Mouse (Mus musculus) hindbrain, embryonic 14.5 days (tissue): ENCODE data around the gene Veph1. TPM values are rescaled to one million over a fixed set of nuclear protein-coding genes. Genes with fewer than 3 reads are reported as not detected.

Experiments
- ATAC-seq: fragments of 200-750 bp; cut with Nextera tagmentation; 2 replicates; pipeline ENCODE4 v1.8.0; 2017; ENCODE audit warnings: moderate number of reproducible peaks, mild to moderate bottlenecking, moderate TSS enrichment, moderate library complexity; ENCODE audit not compliant: low FRiP score
- DNase-seq: peaks from one replicate; pipeline ENCODE4 v3.0.0-alpha.2; 2015; ENCODE audit warnings: low spot score
- H3K27ac ChIP-seq: fragments of 300-500 bp; sonication (generic); 2 replicates; pipeline ENCODE4 v1.5.1; 2014; ENCODE audit warnings: mild to moderate bottlenecking, moderate library complexity
- H3K27me3 ChIP-seq: fragments of 300-500 bp; sonication (generic); 2 replicates; pipeline ENCODE4 v1.6.1; 2014; ENCODE audit warnings: mild to moderate bottlenecking, low read length, mixed read lengths; ENCODE audit not compliant: control insufficient read depth, insufficient read depth
- H3K36me3 ChIP-seq: fragments of 300-500 bp; sonication (generic); replicated peaks from 2 replicates; pipeline ENCODE4 v1.6.1; 2014; ENCODE audit not compliant: control insufficient read depth, insufficient read depth
- H3K4me1 ChIP-seq: fragments of 300-500 bp; sonication (generic); replicated peaks from 2 replicates; pipeline ENCODE4 v1.6.1; 2014; ENCODE audit warnings: antibody characterized with exemption, low read length, mixed read lengths; ENCODE audit not compliant: control insufficient read depth, insufficient read depth
- H3K4me2 ChIP-seq: fragments of 300-500 bp; sonication (generic); replicated peaks from 2 replicates; pipeline ENCODE4 v1.6.1; 2014; ENCODE audit warnings: mild to moderate bottlenecking, moderate library complexity
- H3K4me3 ChIP-seq: fragments of 300-500 bp; sonication (generic); replicated peaks from 2 replicates; pipeline ENCODE4 v1.5.1; 2014; ENCODE audit warnings: mild to moderate bottlenecking, low read length
- H3K9ac ChIP-seq: fragments of 300-500 bp; sonication (generic); 2 replicates; pipeline ENCODE4 v1.6.1; 2014
- H3K9me3 ChIP-seq: fragments of 300-500 bp; sonication (generic); 2 replicates; pipeline ENCODE4 v1.6.1; 2016; ENCODE audit warnings: low read length; ENCODE audit not compliant: control insufficient read depth
- WGBS: fragments of 180-500 bp; shearing (Covaris S2); extraction: QIAGEN DNeasy Blood & Tissue Kit; methylation state at CpG from one replicate; pipeline ENCODE4 v1.1.7; 2014; 5-methylcytosine and 5-hydroxymethylcytosine counted together
- polyA plus RNA-seq: library from polyadenylated mRNA; unstranded; fragments of >200 nt; fragmentation: Nextera tagmentation; extraction: Ambion mirVana; gene quantifications from 2 replicates; pipeline ENCODE4 v1.2.1, GENCODE M21; 2014

Veph1 gene
- polyA plus RNA-seq, 1 experiment from 2014 or later, result 2.7 TPM

GRCm38 (mm10) chr3:66070274-66070673, 226.4 kb downstream of the Veph1 start:
- Histone ChIP-seq H3K27ac (no peak overlapping the region), H3K4me3 (no peak overlapping the region), H3K9ac (no peak overlapping the region), H3K27me3 (no peaks in the 10 kb centered on the region), H3K4me2 (no peak overlapping the region), H3K9me3 (no peaks in the 10 kb centered on the region), H3K4me1 (no peaks in the 10 kb centered on the region), H3K36me3 (no peaks in the 10 kb centered on the region)
- no peak for ATAC-seq
- 100% methylated on average over 1 of the region's 1 CpGs for WGBS
- no peak for DNase-seq

- 56% methylated on average over 6 of the region's 6 CpGs for WGBS
- Histone ChIP-seq H3K9ac (no peak overlapping the region), H3K27me3 (no peaks in the 10 kb centered on the region)
These were observed 232.8 kb downstream of the Veph1 start for GRCm38 (mm10) chr3:66063881-66064280.

GRCm38 (mm10) chr3:66056912-66057311, 239.7 kb downstream of the Veph1 start:
- no peak overlapping the region for H3K9ac ChIP-seq
- ATAC-seq (no peak), DNase-seq (no peak)
- no peak overlapping the region for H3K27ac ChIP-seq
- H3K4me1 ChIP-seq, result no peaks in the 10 kb centered on the region
- H3K4me3 ChIP-seq, result no peak overlapping the region
- no peaks in the 10 kb centered on the region for H3K9me3 ChIP-seq
- H3K4me2 ChIP-seq, result no peak overlapping the region
- 96% methylated on average over 16 of the region's 16 CpGs for WGBS
- no peaks in the 10 kb centered on the region for H3K27me3 ChIP-seq
- no peaks in the 10 kb centered on the region for H3K36me3 ChIP-seq

More at GRCm38 (mm10) chr3:66063881-66064280, 232.8 kb downstream of the Veph1 start:
- Histone ChIP-seq H3K27ac (no peak overlapping the region), H3K36me3 (no peaks in the 10 kb centered on the region), H3K9me3 (no peaks in the 10 kb centered on the region), H3K4me2 (no peak overlapping the region), H3K4me1 (no peaks in the 10 kb centered on the region), H3K4me3 (no peak overlapping the region)
- DNase-seq (no peak), ATAC-seq (no peak)

GRCm38 (mm10) chr3:66055652-66056051, 241.0 kb downstream of the Veph1 start:
- WGBS, result 84% methylated on average over 7 of the region's 7 CpGs
- Histone ChIP-seq H3K4me3 (no peak overlapping the region), H3K4me2 (no peak overlapping the region), H3K9ac (no peak overlapping the region), H3K27me3 (no peaks in the 10 kb centered on the region), H3K9me3 (no peaks in the 10 kb centered on the region), H3K36me3 (no peaks in the 10 kb centered on the region), H3K4me1 (no peaks in the 10 kb centered on the region), H3K27ac (no peak overlapping the region)
- ATAC-seq (no peak), DNase-seq (no peak)

- no peak overlapping the region for H3K9ac ChIP-seq
- no peak for DNase-seq
- H3K36me3 ChIP-seq, result no peaks in the 10 kb centered on the region
- 64% methylated on average over 10 of the region's 10 CpGs for WGBS
- no peaks in the 10 kb centered on the region for H3K4me1 ChIP-seq
- H3K9me3 ChIP-seq, result no peaks in the 10 kb centered on the region
- H3K4me3 ChIP-seq, result no peak overlapping the region
- H3K27ac ChIP-seq, result no peak overlapping the region
- ATAC-seq, result no peak
- no peak overlapping the region for H3K4me2 ChIP-seq
- H3K27me3 ChIP-seq, result no peaks in the 10 kb centered on the region
These were observed 246.3 kb downstream of the Veph1 start for GRCm38 (mm10) chr3:66050092-66050886.

- Histone ChIP-seq H3K4me2 (no peak overlapping the region), H3K27ac (no peak overlapping the region), H3K4me3 (no peak overlapping the region), H3K36me3 (no peaks in the 10 kb centered on the region), H3K9me3 (no peaks in the 10 kb centered on the region), H3K9ac (no peak overlapping the region), H3K27me3 (no peaks in the 10 kb centered on the region), H3K4me1 (no peaks in the 10 kb centered on the region)
- WGBS, result 75% methylated on average over 5 of the region's 5 CpGs
- ATAC-seq (no peak), DNase-seq (no peak)
These were observed 255.7 kb downstream of the Veph1 start for GRCm38 (mm10) chr3:66040857-66041494.

GRCm38 (mm10) chr3:66035226-66035625, 261.4 kb downstream of the Veph1 start:
- Histone ChIP-seq H3K9me3 (no peaks in the 10 kb centered on the region), H3K4me1 (no peaks in the 10 kb centered on the region), H3K27me3 (no peaks in the 10 kb centered on the region), H3K36me3 (no peaks in the 10 kb centered on the region), H3K4me2 (no peak overlapping the region), H3K4me3 (no peak overlapping the region), H3K27ac (no peak overlapping the region), H3K9ac (no peak overlapping the region)
- ATAC-seq (no peak), DNase-seq (no peak)
- WGBS, result 85% methylated on average over 5 of the region's 5 CpGs

GRCm38 (mm10) chr3:66033346-66033745, 263.3 kb downstream of the Veph1 start:
- Histone ChIP-seq H3K9me3 (no peaks in the 10 kb centered on the region), H3K27ac (no peak overlapping the region), H3K4me3 (no peak overlapping the region), H3K36me3 (no peaks in the 10 kb centered on the region), H3K27me3 (no peaks in the 10 kb centered on the region), H3K9ac (no peak overlapping the region), H3K4me2 (no peak overlapping the region), H3K4me1 (no peaks in the 10 kb centered on the region)
- DNase-seq (no peak), ATAC-seq (no peak)
- WGBS, result 72% methylated on average over 2 of the region's 2 CpGs

GRCm38 (mm10) chr3:66025454-66025853, 271.2 kb downstream of the Veph1 start:
- Histone ChIP-seq H3K4me3 (no peak overlapping the region), H3K27me3 (no peaks in the 10 kb centered on the region), H3K4me2 (no peak overlapping the region), H3K9me3 (no peaks in the 10 kb centered on the region), H3K36me3 (no peaks in the 10 kb centered on the region), H3K27ac (no peak overlapping the region), H3K4me1 (no peaks in the 10 kb centered on the region), H3K9ac (no peak overlapping the region)
- ATAC-seq (no peak), DNase-seq (no peak)
- whole genome bisulfite sequencing, result 83% methylated on average over 3 of the region's 3 CpGs
